Comparison of ENCODE assay signal across 26 mouse cellular contexts in genomic region chr13:6751599-6751998, GRCm38 (mm10).
"Had no signal": no experiment of that assay in that cellular context is flagged by ENCODE, and none has a peak within 500 bp of the region (broad histone marks: within the 10 kb centered on the region; RNA-seq: fewer than 3 reads in every experiment).

No protein-coding gene starts in this region.

- H3K4me3 ChIP-seq: heart, adult 2 months; heart, embryonic 13.5 days; heart, embryonic 15.5 days; hindbrain, embryonic 13.5 days; hindbrain, embryonic 15.5 days; limb, embryonic 10.5 days; limb, embryonic 12.5 days; liver, embryonic 13.5 days; liver, embryonic 15.5 days had no signal

- H3K9ac ChIP-seq: heart, embryonic 13.5 days; heart, embryonic 15.5 days; hindbrain, embryonic 13.5 days; hindbrain, embryonic 15.5 days; limb, embryonic 12.5 days; liver, embryonic 13.5 days; liver, embryonic 15.5 days; liver, postnatal 0 days had no signal

- DNase-seq: gastrocnemius, postnatal 14 days; gastrocnemius, postnatal 36 days; heart, adult 11 months; heart, adult 2 months; heart, postnatal 14 days; heart, postnatal 36 days; kidney, adult 11 months; kidney, adult 2 months; kidney, postnatal 10 days; kidney, postnatal 36 days; layer of hippocampus, adult 9-11 months; layer of hippocampus, postnatal 36 days; liver; liver, embryonic 13.5 days; liver, postnatal 0 days had no signal

- ATAC-seq: hindbrain, postnatal 0 days; intestine, embryonic 16.5 days; liver, postnatal 0 days had no signal

- H3K4me1 ChIP-seq: heart, embryonic 13.5 days; heart, embryonic 15.5 days; hindbrain, embryonic 13.5 days; hindbrain, embryonic 15.5 days; limb, embryonic 10.5 days; limb, embryonic 12.5 days; liver, embryonic 13.5 days; liver, embryonic 15.5 days had no signal

- H3K9me3 ChIP-seq: heart, embryonic 13.5 days; heart, embryonic 15.5 days; hindbrain, embryonic 13.5 days; hindbrain, embryonic 15.5 days; limb, embryonic 10.5 days; limb, embryonic 12.5 days; liver, embryonic 13.5 days; liver, embryonic 15.5 days had no signal

- H3K36me3 ChIP-seq: heart, embryonic 13.5 days; heart, embryonic 15.5 days; hindbrain, embryonic 13.5 days; hindbrain, embryonic 15.5 days; limb, embryonic 10.5 days; limb, embryonic 12.5 days; liver, embryonic 13.5 days; liver, embryonic 15.5 days had no signal

- H3K27me3 ChIP-seq: heart, embryonic 13.5 days; heart, embryonic 15.5 days; hindbrain, embryonic 13.5 days; hindbrain, embryonic 15.5 days; limb, embryonic 12.5 days; liver, embryonic 13.5 days; liver, embryonic 15.5 days had no signal

- H3K4me2 ChIP-seq: heart, embryonic 11.5 days; heart, embryonic 13.5 days; heart, embryonic 15.5 days; hindbrain, embryonic 13.5 days; hindbrain, embryonic 15.5 days; limb, embryonic 12.5 days; liver, embryonic 11.5 days; liver, embryonic 13.5 days; liver, embryonic 15.5 days had no signal

- H3K27ac ChIP-seq: heart, adult 2 months; heart, embryonic 13.5 days; heart, embryonic 15.5 days; hindbrain, embryonic 13.5 days; hindbrain, embryonic 15.5 days; hindbrain, postnatal 0 days; limb, embryonic 10.5 days; limb, embryonic 12.5 days; liver, embryonic 13.5 days; liver, embryonic 15.5 days had no signal
